Mouse (Mus musculus) left cerebral cortex, postnatal 10 days (tissue): ENCODE measurements at regions not wholly inside any gene's neighbourhood (a gene's known extent, or its start where the extent isn't known, plus 50 kb on each side); places are given as distances from the start of the nearest gene placed in this dataset.
A peak's percentile ranks its signal among the peaks of the same experiment; 100 is the strongest.

Experiments
- DNase-seq, 2 experiments: peaks; one replicate each; pipeline ENCODE4 v3.0.0; 2021 to 2022; ENCODE audit warnings: low spot score in 2 of 2, mixed read lengths in 1 of 2; ENCODE audit errors: extremely low spot score in 1 of 2
- intact Hi-C: fragments of 180-260 bp; cut with DNase I; formaldehyde crosslinking; loops from one replicate; pipeline ENCODE4 v1.15.1; 2025

- DNase-seq = no peak
- intact Hi-C loops = no loop called here
Observed at GRCm38 (mm10) chr16:27878499-27878898, 489.8 kb downstream of the Ccdc50 start.

GRCm38 (mm10) chr16:27878950-27879349, 490.3 kb downstream of the Ccdc50 start:
- DNase-seq = no peak

GRCm38 (mm10) chr16:27884363-27884762, 495.7 kb downstream of the Ccdc50 start:
- no peak for DNase-seq
- intact Hi-C loops = no loop called here

More at GRCm38 (mm10) chr16:27878950-27879349, 490.3 kb downstream of the Ccdc50 start:
- intact Hi-C loops = no loop called here

- intact Hi-C loops = no loop called here
Observed at GRCm38 (mm10) chr16:27906036-27906435, 517.4 kb downstream of the Ccdc50 start.

GRCm38 (mm10) chr16:27915422-27915821, 526.8 kb downstream of the Ccdc50 start:
- intact Hi-C loops = no loop called here
- no peak for DNase-seq

More at GRCm38 (mm10) chr16:27906036-27906435, 517.4 kb downstream of the Ccdc50 start:
- no peak for DNase-seq

- intact Hi-C loops = no loop called here
- DNase-seq = no peak
Observed at GRCm38 (mm10) chr16:27925528-27926360, 537.1 kb downstream of the Ccdc50 start.

GRCm38 (mm10) chr16:27926361-27926651, 537.6 kb downstream of the Ccdc50 start:
- intact Hi-C loops = no loop called here
- DNase-seq = no peak

- no peak for DNase-seq
- intact Hi-C loops = no loop called here
Observed at GRCm38 (mm10) chr16:27949291-27949690, 560.6 kb downstream of the Ccdc50 start.

- peak in 1 of 2 experiments; percentile 11 for DNase-seq
- intact Hi-C loops = no loop called here
Observed at GRCm38 (mm10) chr16:27949811-27950210, 561.1 kb downstream of the Ccdc50 start.

- no peak for DNase-seq
- intact Hi-C loops = no loop called here
Observed at GRCm38 (mm10) chr16:27962811-27963210, 574.1 kb downstream of the Ccdc50 start.

- intact Hi-C loops = no loop called here
- DNase-seq = no peak
Observed at GRCm38 (mm10) chr16:27978730-27979440, 590.2 kb downstream of the Ccdc50 start.

- intact Hi-C loops = no loop called here
- DNase-seq = no peak
Observed at GRCm38 (mm10) chr16:28015276-28015897, 626.7 kb downstream of the Ccdc50 start.

GRCm38 (mm10) chr16:28018311-28018710, 629.6 kb downstream of the Ccdc50 start:
- DNase-seq = no peak
- intact Hi-C loops = no loop called here

GRCm38 (mm10) chr16:28038954-28039353, 650.3 kb downstream of the Ccdc50 start:
- intact Hi-C loops = no loop called here
- no peak for DNase-seq

GRCm38 (mm10) chr16:28043046-28043445, 654.4 kb downstream of the Ccdc50 start:
- intact Hi-C loops = no loop called here
- no peak for DNase-seq

- intact Hi-C loops = no loop called here
- DNase-seq = no peak
Observed at GRCm38 (mm10) chr16:28064785-28065301, 676.2 kb downstream of the Ccdc50 start.

GRCm38 (mm10) chr16:28082891-28083649, 669.8 kb downstream of the Fgf12 start:
- intact Hi-C loops = no loop called here
- no peak for DNase-seq

- DNase-seq = peak in 1 of 2 experiments; percentile 6
- intact Hi-C loops = no loop called here
Observed at GRCm38 (mm10) chr16:28089489-28090134, 663.3 kb downstream of the Fgf12 start.
